Mouse (Mus musculus) G1E-ER4 (cell line): ENCODE results near the gene Nmnat2. TPM values are rescaled to one million over a fixed set of nuclear protein-coding genes. Genes with fewer than 3 reads are reported as not detected.

Experiments used
- GATA1 ChIP-seq: IDR thresholded peaks from one replicate; pipeline ENCODE4 v1.8.0; 2012; ENCODE audit warnings: low read length, inconsistent platforms
- polyA plus RNA-seq: library from polyadenylated mRNA; stranded (reverse); fragments of >175 nt; gene quantifications from 2 replicates; pipeline ENCODE4 v1.2.3, GENCODE M21; 2012

Nmnat2 gene
- polyA plus RNA-seq: not detected in 2 replicates

GRCm38 (mm10) chr1:152954821-152955523 is at the start of gene Nmnat2:
TSS of gene Nmnat2 (plus strand) at chr1:152954993.
- no peak for TF ChIP-seq GATA1

- no peak for TF ChIP-seq GATA1
These were observed 41.0 kb upstream of the Nmnat2 start for GRCm38 (mm10) chr1:152913483-152914460.

GRCm38 (mm10) chr1:152915766-152916165 is 39.0 kb upstream of the Nmnat2 start:
- no peak for TF ChIP-seq GATA1

GRCm38 (mm10) chr1:152916936-152917335 is 37.9 kb upstream of the Nmnat2 start:
- no peak for TF ChIP-seq GATA1

GRCm38 (mm10) chr1:152917626-152918025 is 37.2 kb upstream of the Nmnat2 start:
- no peak for TF ChIP-seq GATA1

GRCm38 (mm10) chr1:152921786-152922185 is 33.0 kb upstream of the Nmnat2 start:
- TF ChIP-seq GATA1: no peak

GRCm38 (mm10) chr1:152933962-152934361 is 20.8 kb upstream of the Nmnat2 start:
- TF ChIP-seq GATA1: no peak

- TF ChIP-seq GATA1: no peak
These were observed 19.3 kb upstream of the Nmnat2 start for GRCm38 (mm10) chr1:152935476-152935875.

- no peak for TF ChIP-seq GATA1
These were observed 18.4 kb upstream of the Nmnat2 start for GRCm38 (mm10) chr1:152936365-152936764.

GRCm38 (mm10) chr1:152942977-152943376 is 11.8 kb upstream of the Nmnat2 start:
- TF ChIP-seq GATA1: no peak

- no peak for TF ChIP-seq GATA1
These were observed 626 bp upstream of the Nmnat2 start for GRCm38 (mm10) chr1:152954167-152954566.

GRCm38 (mm10) chr1:152955564-152956211 is 895 bp downstream of the Nmnat2 start:
- no peak for TF ChIP-seq GATA1

- no peak for TF ChIP-seq GATA1
These were observed 1.4 kb downstream of the Nmnat2 start for GRCm38 (mm10) chr1:152956221-152956620.

GRCm38 (mm10) chr1:152964344-152964743 is 9.6 kb downstream of the Nmnat2 start:
- TF ChIP-seq GATA1: no peak

GRCm38 (mm10) chr1:152966222-152966621 is 11.4 kb downstream of the Nmnat2 start:
- TF ChIP-seq GATA1: no peak

- no peak for TF ChIP-seq GATA1
These were observed 11.9 kb downstream of the Nmnat2 start for GRCm38 (mm10) chr1:152966686-152967085.
